Mouse (Mus musculus): ENCODE results near the gene Sit1. TPM values are rescaled to one million over a fixed set of nuclear protein-coding genes. Genes with fewer than 3 reads are reported as not detected.
"Not testable (repeated sequence)": the region's sequence is repeated elsewhere in the genome, so short reads cannot be mapped to it uniquely, and the experiment has no call there.

Sit1 gene
- polyA plus RNA-seq, 1 experiment = not detected

DNA sequence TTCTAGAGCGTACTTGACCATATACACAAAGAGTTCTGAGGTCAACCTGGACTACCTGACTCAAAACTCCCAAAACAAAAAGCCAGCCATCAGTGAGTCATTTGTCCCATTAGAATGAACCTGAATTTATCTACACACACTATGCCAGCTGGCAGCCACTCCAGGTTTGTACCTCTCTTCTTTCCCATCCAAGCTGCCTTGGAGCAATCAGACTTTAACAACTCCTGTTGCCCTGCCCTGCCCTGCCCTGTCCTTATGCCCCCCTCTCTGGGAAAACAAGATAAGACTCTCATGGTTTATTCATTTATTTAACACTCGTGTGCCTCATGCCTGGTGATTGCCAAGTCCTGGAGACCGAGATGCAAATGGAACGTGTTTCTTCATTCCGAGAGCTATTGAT is 7.3 kb upstream of the Sit1 start:
- Histone ChIP-seq H3K4me1 (ENCODE audit: control insufficient read depth, insufficient read depth, low read length) (peaks cover 2% of the 10 kb centered on the region; the same call in 1 of the 2 replicates), H3K27ac (ENCODE audit: control insufficient read depth, insufficient read depth, low read depth, low read length, poor library complexity) (no peak overlapping the region), H3K4me3 (replicated peaks; ENCODE audit: control insufficient read depth, low read depth, low read length) (no peak overlapping the region)
- 67% methylated on average over 5 of the region's 5 CpGs for WGBS
- TF ChIP-seq POLR2A (IDR thresholded peaks at IDR 0.05; ENCODE audit: borderline replicate concordance, control insufficient read depth, low read depth, low read length) = no peak
- TF ChIP-seq CTCF (IDR thresholded peaks at IDR 0.05; ENCODE audit: control insufficient read depth, insufficient read depth, low read length) = no peak

DNA sequence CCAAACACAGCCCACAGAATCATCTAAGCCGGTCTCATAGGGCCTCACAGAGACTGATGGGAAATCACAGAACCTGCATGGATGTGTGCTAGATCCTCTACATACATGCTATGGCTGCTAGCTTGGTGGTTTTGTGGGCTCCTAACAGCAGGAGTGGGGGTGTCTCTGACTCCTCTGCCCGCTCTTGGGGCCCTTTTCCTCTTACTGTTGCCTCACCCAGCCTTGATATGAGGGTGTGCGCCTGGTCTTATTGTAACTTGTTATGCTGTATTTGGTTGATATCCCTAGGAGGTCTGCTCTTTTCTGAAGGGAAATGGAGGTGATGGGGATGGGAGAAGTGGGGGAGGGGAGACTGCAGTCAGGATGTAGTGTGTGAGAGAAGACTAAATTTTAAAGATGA is 6.1 kb upstream of the Sit1 start:
- 86% methylated on average over 3 of the region's 3 CpGs for WGBS
- Histone ChIP-seq H3K4me1 (ENCODE audit: control insufficient read depth, insufficient read depth, low read length) (peaks cover 2% of the 10 kb centered on the region; the same call in 1 of the 2 replicates), H3K27ac (ENCODE audit: control insufficient read depth, insufficient read depth, low read depth, low read length, poor library complexity) (no peak overlapping the region), H3K4me3 (replicated peaks; ENCODE audit: control insufficient read depth, low read depth, low read length) (no peak overlapping the region)
- no peak for TF ChIP-seq CTCF (IDR thresholded peaks at IDR 0.05; ENCODE audit: control insufficient read depth, insufficient read depth, low read length)
- TF ChIP-seq POLR2A (IDR thresholded peaks at IDR 0.05; ENCODE audit: borderline replicate concordance, control insufficient read depth, low read depth, low read length) = no peak

DNA sequence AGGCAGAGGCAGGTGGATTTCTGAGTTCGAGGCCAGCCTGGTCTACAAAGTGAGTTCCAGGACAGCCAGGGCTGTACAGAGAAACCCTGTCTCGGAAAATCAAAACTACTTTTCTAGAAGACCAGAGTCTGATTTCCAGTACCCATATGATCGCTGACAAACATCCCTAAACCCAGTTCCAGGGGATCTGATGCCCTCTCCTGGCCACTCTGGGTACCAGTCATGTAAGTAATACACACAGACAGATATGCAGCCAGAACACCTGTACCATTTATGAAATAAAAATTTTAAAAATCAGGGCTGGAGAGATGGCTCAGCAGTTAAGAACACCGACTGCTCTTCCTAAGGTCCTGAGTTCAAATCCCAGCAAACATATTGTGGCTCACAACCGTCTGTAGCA is 2.1 kb upstream of the Sit1 start:
- WGBS = 83% methylated on average over 5 of the region's 5 CpGs

DNA sequence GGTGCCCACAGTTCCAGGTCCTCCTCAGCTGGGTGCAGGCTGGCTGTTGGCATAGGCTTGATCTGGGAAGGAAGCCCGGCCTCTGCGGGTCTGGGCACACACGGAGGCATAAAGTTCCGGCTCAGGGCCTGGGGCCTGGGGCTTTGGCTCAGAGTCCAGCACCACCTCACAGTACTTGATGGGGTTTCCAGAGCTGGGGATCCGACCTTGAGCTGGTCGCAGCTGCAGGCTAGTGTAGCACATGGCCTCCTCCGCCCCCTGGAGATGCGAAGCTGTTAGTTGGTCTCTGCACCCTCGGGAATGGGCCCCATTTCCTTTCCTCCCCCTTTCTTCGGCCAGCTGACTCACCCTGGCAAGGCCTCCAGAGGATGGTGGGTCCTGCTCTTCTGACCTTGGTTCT is 943 bp downstream of the Sit1 start:
- H3K27ac ChIP-seq (ENCODE audit: control insufficient read depth, insufficient read depth, low read depth, low read length, poor library complexity) = peak overlapping the region; percentile 23; the same call in 1 of the 2 replicates
- 42% methylated on average over 10 of the region's 10 CpGs for WGBS
- TF ChIP-seq CTCF (IDR thresholded peaks at IDR 0.05; ENCODE audit: control insufficient read depth, insufficient read depth, low read length) = no peak
- TF ChIP-seq POLR2A (IDR thresholded peaks at IDR 0.05; ENCODE audit: borderline replicate concordance, control insufficient read depth, low read depth, low read length) = no peak
- H3K4me1 ChIP-seq (ENCODE audit: control insufficient read depth, insufficient read depth, low read length) = no peaks in the 10 kb centered on the region; the same call in 1 of the 2 replicates
- H3K4me3 ChIP-seq (replicated peaks; ENCODE audit: control insufficient read depth, low read depth, low read length) = no peak overlapping the region

More for the DNA sequence above, 2.1 kb upstream of the Sit1 start:
- not testable (repeated sequence) for H3K4me1 ChIP-seq (ENCODE audit: control insufficient read depth, insufficient read depth, low read length); H3K4me3 ChIP-seq (replicated peaks; ENCODE audit: control insufficient read depth, low read depth, low read length); H3K27ac ChIP-seq (ENCODE audit: control insufficient read depth, insufficient read depth, low read depth, low read length, poor library complexity)

DNA sequence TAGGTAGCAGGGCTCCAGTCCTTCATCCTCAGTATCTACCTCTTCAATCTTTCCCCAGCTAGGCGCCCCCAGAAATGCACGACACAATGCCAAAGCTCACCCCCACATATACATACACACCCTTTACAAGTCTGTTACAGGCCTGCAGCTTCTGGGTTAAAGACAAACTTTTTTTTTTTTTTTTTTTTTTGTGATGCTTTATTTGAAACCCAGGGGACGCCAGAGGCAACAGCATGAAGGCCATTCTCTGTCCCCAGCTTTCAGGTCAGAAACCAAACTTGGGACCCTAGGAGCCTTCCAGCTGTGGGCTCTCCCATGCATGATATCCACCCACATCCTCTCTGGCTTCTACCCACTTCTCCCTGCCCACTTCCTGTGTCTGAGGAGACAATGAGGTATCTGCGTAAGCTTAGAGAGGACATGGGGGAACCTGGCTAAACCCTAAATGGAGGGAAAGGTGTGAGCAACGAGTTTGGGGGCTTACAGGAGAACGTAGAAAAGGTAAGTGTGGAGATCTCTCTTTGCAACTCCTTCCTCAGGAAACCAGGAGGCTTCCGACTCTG is 1.6 kb downstream of the Sit1 start:
- Histone ChIP-seq H3K4me1 (ENCODE audit: control insufficient read depth, insufficient read depth, low read length) (no peaks in the 10 kb centered on the region; the same call in 1 of the 2 replicates), H3K4me3 (replicated peaks; ENCODE audit: control insufficient read depth, low read depth, low read length) (no peak overlapping the region), H3K27ac (ENCODE audit: control insufficient read depth, insufficient read depth, low read depth, low read length, poor library complexity) (0 out of 2 replicates have a peak overlapping the region, but pooled peaks have one; percentile 23)
- 17% methylated on average over 7 of the region's 7 CpGs for WGBS
- TF ChIP-seq CTCF (IDR thresholded peaks at IDR 0.05; ENCODE audit: control insufficient read depth, insufficient read depth, low read length) (no peak), POLR2A (IDR thresholded peaks at IDR 0.05; ENCODE audit: borderline replicate concordance, control insufficient read depth, low read depth, low read length) (no peak)

DNA sequence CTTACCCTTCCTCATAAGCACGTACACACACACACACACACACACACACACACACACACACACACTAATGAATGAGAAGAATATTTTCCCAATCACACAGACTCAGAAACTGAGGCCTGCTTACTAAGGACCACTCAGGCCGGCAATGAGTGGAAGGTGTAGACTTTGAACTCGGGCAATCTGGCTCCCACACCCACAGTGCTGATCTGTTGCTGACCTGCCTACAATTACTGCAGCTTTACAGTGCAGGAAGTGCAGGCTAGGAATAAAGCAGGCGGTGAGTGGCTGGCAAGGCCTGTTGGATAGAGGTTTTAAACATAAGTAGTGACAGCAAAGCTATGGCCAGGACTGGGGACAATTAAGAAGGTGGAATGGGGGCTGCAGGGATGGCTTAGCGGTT is 2.5 kb downstream of the Sit1 start:
- Histone ChIP-seq H3K4me1 (ENCODE audit: control insufficient read depth, insufficient read depth, low read length) (no peaks in the 10 kb centered on the region; the same call in 1 of the 2 replicates), H3K27ac (ENCODE audit: control insufficient read depth, insufficient read depth, low read depth, low read length, poor library complexity) (no peak overlapping the region), H3K4me3 (replicated peaks; ENCODE audit: control insufficient read depth, low read depth, low read length) (no peak overlapping the region)
- no peak for TF ChIP-seq POLR2A (IDR thresholded peaks at IDR 0.05; ENCODE audit: borderline replicate concordance, control insufficient read depth, low read depth, low read length)
- WGBS = 83% methylated on average over 5 of the region's 5 CpGs

DNA sequence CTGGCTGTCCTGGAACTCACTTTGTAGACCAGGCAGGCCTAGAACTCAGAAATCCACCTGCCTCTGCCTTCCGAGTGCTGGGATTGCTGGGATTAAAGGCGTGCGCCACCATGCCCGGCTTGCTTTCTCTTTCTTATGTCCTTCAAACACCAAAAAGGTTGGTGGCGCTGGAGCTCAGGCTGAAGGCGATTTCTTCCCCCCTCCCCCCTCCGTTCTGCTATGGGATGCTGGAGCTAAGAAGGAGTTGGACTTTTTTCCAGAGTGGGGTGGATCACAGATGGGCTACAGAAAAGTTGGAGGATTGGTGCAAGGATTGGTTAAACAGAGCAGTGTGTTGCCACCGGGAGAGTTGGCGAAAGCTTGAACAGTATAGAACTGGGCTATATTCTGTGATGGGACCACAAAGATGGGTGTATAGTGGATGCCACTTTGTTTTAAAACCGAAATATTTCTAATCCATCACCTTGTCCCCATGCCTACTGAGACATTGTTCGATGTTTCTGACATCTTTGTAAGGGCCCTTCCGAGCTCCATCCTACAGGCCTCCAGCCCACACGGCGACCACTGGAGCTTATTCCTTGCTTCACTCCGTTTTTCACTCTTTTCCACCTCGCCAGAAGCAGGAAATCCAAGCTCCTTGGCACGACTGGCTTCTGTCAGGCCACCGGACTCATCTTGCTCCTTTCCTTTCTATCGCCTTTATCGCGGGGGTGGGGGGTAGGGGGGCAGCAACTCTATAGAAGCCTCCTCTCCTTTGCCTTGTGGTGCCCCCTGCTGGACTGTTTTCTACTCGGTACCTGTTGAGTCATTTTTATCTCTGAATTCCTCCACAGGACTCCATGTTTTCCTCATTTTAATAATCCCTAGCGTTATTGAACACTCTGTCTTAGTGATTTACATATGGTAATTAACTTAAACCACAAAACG is 4.4 kb downstream of the Sit1 start:
- no peaks in the 10 kb centered on the region; the same call in 1 of the 2 replicates for H3K4me1 ChIP-seq (ENCODE audit: control insufficient read depth, insufficient read depth, low read length)
- H3K4me3 ChIP-seq (replicated peaks; ENCODE audit: control insufficient read depth, low read depth, low read length) = no peak overlapping the region
- TF ChIP-seq CTCF (IDR thresholded peaks at IDR 0.05; ENCODE audit: control insufficient read depth, insufficient read depth, low read length) (peak; percentile 32; the same call in 1 of the 2 replicates), POLR2A (IDR thresholded peaks at IDR 0.05; ENCODE audit: borderline replicate concordance, control insufficient read depth, low read depth, low read length) (no peak)
- peak overlapping the region; percentile 57 for H3K27ac ChIP-seq (ENCODE audit: control insufficient read depth, insufficient read depth, low read depth, low read length, poor library complexity)
- 35% methylated on average over 24 of the region's 24 CpGs for WGBS

DNA sequence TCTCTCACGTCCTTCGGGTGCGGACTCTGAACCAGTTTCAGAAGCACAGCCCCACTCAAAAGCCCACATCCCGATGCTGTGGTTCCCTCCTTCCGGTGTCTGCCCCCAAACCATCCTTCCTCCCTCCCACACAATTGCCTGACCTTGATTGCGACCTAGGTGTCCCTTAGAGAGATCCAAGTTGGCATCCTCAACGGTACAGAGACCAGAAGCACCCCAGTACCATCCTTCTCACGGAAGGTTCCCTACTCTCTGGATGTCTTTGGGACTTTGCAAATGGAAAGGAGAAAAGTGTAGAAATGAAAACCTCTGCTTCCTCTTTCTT is 5.0 kb downstream of the Sit1 start:
- 9% methylated on average over 8 of the region's 8 CpGs for WGBS
- Histone ChIP-seq H3K4me3 (replicated peaks; ENCODE audit: control insufficient read depth, low read depth, low read length) (peak overlapping the region; percentile 62), H3K27ac (ENCODE audit: control insufficient read depth, insufficient read depth, low read depth, low read length, poor library complexity) (peak overlapping the region; percentile 70), H3K4me1 (ENCODE audit: control insufficient read depth, insufficient read depth, low read length) (no peaks in the 10 kb centered on the region; the same call in 1 of the 2 replicates)
- TF ChIP-seq CTCF (IDR thresholded peaks at IDR 0.05; ENCODE audit: control insufficient read depth, insufficient read depth, low read length) (no peak), POLR2A (IDR thresholded peaks at IDR 0.05; ENCODE audit: borderline replicate concordance, control insufficient read depth, low read depth, low read length) (no peak)
